Mouse (Mus musculus) megakaryocyte-erythroid progenitor cell, adult 5-6 weeks (primary cell): ENCODE data around the gene Trem3. TPM values are rescaled to one million over a fixed set of nuclear protein-coding genes. Genes with fewer than 3 reads are reported as not detected.

ENCODE experiments used
- ATAC-seq: replicated peaks from 2 replicates; pipeline ENCODE4 v1.8.0; 2016; ENCODE audit warnings: mild to moderate bottlenecking, inconsistent platforms; ENCODE audit not compliant: severe bottlenecking, poor library complexity, low FRiP score, low TSS enrichment
- total RNA-seq, 2 experiments: library from RNA; stranded (forward) in 1 of 2; stranded (reverse) in 1 of 2; fragments of 200-1000, 215-1000 nt in 1 of 2; fragments of >200 nt in 1 of 2; fragmentation: Nextera tagmentation in 1 of 2; gene quantifications; 2 replicates each; pipeline ENCODE4 v1.2.3; 2014 to 2017

The Trem3 gene
- total RNA-seq (2014; fragmentation: Nextera tagmentation) = 3.8 TPM in 1 of 2 replicates, not detected in the other
- total RNA-seq (2017) = 0.84 TPM in 1 of 2 replicates, not detected in the other

GRCm38 (mm10) chr17:48247221-48247928, at the start of gene Trem3:
Trem3 (plus strand) TSS chr17:48247777.
- ATAC-seq = no peak

- no peak for ATAC-seq
Observed at GRCm38 (mm10) chr17:48203086-48203485, 44.5 kb upstream of the Trem3 start.

GRCm38 (mm10) chr17:48212596-48212995, 35.0 kb upstream of the Trem3 start:
- no peak for ATAC-seq

GRCm38 (mm10) chr17:48213511-48213910, 34.1 kb upstream of the Trem3 start:
- no peak for ATAC-seq

GRCm38 (mm10) chr17:48215429-48215828, 32.1 kb upstream of the Trem3 start:
- ATAC-seq = no peak

GRCm38 (mm10) chr17:48230680-48231079, 16.9 kb upstream of the Trem3 start:
- no peak for ATAC-seq

- ATAC-seq = no peak
Observed at GRCm38 (mm10) chr17:48232518-48232917, 15.1 kb upstream of the Trem3 start, which contains the start of gene Trem1. Trem1 (plus strand) TSS chr17:48232768.

GRCm38 (mm10) chr17:48233789-48234188, 13.8 kb upstream of the Trem3 start:
- ATAC-seq = no peak

- ATAC-seq = no peak
Observed at GRCm38 (mm10) chr17:48234550-48234949, 13.0 kb upstream of the Trem3 start.

- no peak for ATAC-seq
Observed at GRCm38 (mm10) chr17:48235773-48236370, 11.7 kb upstream of the Trem3 start.

- no peak for ATAC-seq
Observed at GRCm38 (mm10) chr17:48237621-48238020, 10.0 kb upstream of the Trem3 start.

- ATAC-seq = no peak
Observed at GRCm38 (mm10) chr17:48249039-48249438, 1.5 kb downstream of the Trem3 start.

- no peak for ATAC-seq
Observed at GRCm38 (mm10) chr17:48249501-48249900, 1.9 kb downstream of the Trem3 start.

- ATAC-seq = no peak
Observed at GRCm38 (mm10) chr17:48250631-48251030, 3.1 kb downstream of the Trem3 start.

GRCm38 (mm10) chr17:48256575-48256974, 9.0 kb downstream of the Trem3 start:
- ATAC-seq = no peak

GRCm38 (mm10) chr17:48261868-48262267, 14.3 kb downstream of the Trem3 start:
- ATAC-seq = no peak

GRCm38 (mm10) chr17:48263741-48264362, 16.3 kb downstream of the Trem3 start, which contains the start of gene Treml4:
Treml4 (plus strand) TSS chr17:48264295.
- no peak for ATAC-seq

GRCm38 (mm10) chr17:48264662-48265061, 17.1 kb downstream of the Trem3 start:
- ATAC-seq = no peak

- no peak for ATAC-seq
Observed at GRCm38 (mm10) chr17:48266138-48266537, 18.6 kb downstream of the Trem3 start.

GRCm38 (mm10) chr17:48266610-48267304, 19.2 kb downstream of the Trem3 start:
- ATAC-seq = no peak
